Mouse (Mus musculus): ENCODE data around the gene Ifna4.
A peak's percentile ranks its signal among the peaks of the same experiment; 100 is the strongest.

Gene Ifna4

DNA sequence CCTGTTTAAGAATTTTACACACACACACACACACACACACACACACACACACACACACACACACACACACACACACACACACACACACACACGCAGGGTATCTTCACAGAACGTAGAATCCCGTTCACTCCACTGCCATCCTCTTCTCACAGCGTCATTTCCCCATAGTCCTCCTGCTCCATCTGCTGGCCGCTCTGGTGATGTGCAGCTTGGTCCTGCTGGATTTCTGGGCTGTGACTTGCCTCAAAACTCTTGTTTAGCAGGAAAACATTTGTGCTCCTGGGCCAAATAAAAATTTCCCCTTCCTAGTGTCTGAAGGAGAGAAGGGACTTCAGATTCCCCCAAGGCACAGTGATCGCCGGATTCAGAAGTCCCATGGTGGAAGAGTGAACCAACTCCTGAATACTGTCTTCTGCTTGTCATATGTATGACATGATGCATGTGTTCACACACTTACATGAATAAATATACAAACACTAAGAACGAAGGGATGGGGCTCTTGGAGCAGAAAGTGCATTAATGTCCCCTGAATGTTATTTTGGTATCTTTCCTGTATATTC, 25.8 kb downstream of the Ifna4 start:
- peak; percentile 58 to 72 for DNase-seq (ENCODE audit: low spot score in 2 of 2)

DNA sequence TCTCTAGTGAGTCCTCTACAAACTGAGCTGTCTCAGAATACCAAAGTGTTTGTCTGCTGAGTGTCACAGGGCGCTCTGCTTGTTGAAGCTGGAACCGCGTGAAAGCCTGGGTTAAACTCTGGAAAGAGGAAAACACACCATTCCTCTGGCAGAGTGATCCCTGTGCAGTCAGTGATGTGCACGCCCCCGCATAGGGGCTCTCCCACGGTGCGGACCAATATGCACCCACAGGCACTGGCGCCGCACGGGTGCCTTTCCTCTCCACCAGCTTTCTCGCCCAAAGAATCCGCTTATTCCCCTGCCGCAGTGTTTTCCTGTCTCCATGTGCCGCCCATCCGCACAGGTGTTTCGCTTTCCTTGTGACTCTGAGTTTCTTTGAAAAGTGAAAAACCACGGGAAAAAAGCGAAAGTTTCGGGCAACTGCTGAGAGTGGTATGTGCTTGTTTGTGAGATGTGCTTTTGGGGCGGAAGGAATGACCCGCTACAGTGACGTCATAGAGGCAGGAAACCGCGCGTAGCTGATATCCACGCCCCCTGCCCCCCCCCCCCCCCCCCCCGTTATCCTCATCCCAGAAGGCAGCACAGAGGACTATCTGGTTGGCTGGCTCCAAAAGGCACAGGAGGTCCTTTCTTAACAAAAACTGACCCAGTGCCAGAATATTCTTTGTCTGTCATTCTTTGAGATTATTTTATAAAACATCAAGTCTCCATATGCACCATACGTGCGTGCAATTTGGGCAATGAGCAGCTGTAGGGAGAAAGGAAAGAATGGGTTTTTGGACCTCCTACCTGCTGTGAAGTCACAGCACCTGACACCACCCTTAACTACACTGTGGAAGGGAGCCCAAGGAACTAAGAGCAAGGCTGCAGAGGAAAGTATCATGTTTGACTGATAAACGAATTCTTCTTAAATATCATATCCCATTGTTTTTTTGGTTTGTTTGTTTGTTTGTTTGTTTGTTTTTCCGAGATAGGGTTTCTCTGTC, 26.6 kb downstream of the Ifna4 start:
- DNase-seq (ENCODE audit: low spot score in 2 of 2): no peak

DNA sequence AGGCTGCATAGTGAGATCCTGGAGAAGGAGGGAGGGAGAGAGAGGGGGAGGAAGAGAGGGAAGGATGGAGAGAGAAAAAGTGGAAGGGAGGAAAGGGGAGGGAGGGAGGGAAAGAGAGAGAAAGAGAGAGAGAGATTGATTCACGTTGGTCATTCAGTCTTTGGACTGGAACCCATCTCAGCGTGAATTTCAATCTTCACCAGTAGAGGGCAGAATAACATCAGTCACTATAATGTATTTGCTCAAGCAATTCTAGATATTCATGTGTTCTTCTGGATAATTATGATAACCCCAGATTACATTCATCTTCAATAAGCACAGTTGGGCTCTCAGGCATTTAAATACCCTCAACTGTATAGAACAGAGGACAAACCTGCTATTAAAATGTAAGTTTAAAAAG, 31.0 kb downstream of the Ifna4 start:
- DNase-seq (ENCODE audit: low spot score in 2 of 2): no peak

DNA sequence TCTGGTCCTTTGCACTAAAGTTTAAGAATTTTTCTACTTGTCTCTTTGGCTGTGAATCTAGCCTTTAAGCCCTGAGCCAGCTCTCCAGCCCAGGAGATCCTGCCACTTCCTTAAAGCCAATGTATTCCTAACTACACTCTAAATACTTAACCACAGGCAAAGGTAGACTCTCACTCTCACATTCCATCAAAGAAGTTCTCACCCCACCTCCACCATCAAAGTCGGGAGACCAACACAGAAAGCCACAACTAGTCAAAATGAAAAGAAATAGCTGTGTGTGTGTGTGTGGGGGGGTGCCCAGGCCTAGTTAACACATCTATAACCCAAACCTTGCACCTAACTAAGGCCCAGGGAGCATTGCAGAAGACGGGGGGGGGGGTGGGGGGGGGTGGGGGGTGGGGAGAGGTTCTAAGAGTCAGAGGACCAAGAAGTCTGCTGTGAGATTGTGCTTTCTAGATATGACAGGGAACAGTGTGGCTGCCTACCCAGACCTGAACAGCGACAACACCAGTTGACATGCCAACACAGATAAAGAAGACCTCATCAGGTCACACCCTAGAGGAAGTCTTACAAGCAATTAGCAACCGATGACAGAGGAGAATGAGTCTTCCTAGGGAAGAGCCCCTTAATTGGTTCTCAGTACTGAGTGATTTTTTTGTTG, 33.9 kb downstream of the Ifna4 start:
- DNase-seq (ENCODE audit: low spot score in 2 of 2): no peak

DNA sequence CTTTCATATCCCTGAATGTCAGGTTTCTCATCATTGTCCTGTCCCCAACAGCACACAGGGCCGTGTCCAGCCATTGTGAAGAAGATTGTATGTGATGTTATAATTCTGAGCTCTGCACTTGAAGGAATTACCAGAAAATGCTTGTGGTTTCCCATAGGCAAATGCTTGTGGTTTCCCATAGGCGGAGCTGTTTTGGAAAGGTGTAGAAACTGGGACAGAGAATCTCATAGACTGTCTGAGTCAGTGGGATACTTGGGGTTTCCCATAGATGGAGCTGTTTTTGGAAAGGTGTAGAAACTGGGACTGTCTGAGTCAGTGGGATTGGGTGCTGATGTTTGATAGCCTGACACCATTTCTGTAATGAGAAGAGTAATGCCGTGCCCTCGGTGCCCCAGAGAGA, 34.9 kb downstream of the Ifna4 start:
- no peak for DNase-seq (ENCODE audit: low spot score in 2 of 2)

DNA sequence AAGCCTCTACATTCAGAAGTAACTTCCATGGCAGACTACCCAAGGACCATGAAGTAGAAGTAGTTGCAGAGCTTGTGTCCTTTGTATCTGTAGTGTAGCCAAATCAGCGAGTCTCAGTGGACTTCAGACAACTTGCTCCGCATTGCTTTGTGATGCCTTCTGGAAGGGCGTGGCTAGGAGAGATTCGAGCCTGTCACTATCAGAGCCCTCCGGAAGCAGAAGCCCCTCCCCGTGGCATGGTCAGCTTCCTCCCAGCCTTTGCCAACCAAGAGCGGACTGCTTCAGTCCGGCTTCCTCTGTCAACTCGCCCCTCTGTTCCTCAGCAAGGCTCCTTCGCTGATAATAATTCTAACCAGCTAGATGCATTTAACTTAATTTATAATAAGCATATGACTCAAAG, 36.6 kb downstream of the Ifna4 start:
- DNase-seq (ENCODE audit: low spot score in 2 of 2): no peak

DNA sequence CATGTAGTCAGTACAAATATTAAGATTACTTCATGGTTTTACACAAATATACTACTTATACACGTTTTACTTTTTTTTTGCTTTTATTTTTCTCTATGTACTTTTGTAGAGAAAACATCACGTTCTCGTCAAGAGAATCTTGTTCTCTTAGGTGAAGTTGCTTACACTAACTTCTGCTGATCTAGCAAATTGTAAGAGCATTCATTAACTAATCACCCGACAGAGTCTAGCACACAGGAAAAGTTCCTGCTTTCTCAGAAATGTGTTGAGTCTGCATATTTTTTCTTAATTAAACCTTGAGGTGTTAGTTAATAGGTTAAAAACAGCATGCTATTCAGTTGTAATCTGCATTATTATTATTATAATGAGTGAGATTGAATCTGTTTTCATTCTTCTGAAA, 37.1 kb downstream of the Ifna4 start:
- DNase-seq (ENCODE audit: low spot score in 2 of 2): no peak

DNA sequence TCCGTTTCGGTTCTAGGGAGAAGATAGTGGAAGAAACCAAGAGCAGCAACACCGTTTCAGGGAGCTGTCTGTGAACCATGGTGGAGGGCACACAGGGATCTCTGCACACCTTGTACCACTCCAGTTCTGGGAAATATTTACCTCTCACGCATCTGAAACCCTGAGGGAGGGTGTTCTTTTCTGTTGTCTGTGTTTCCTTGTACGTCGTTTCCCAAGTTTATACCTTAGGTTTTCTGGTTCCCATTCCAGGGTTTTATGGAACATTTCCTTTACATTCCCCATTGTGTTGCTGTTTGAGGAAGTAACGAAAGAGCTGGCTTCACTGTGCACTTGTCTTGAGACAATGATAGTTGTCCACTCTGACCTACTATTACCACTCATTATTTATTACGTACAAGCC, 38.4 kb downstream of the Ifna4 start, which contains the start of gene Ifne:
Gene Ifne, minus strand, starts transcription at position 101 of the 400 bp plus-strand sequence.
- no peak for DNase-seq (ENCODE audit: low spot score in 2 of 2)

DNA sequence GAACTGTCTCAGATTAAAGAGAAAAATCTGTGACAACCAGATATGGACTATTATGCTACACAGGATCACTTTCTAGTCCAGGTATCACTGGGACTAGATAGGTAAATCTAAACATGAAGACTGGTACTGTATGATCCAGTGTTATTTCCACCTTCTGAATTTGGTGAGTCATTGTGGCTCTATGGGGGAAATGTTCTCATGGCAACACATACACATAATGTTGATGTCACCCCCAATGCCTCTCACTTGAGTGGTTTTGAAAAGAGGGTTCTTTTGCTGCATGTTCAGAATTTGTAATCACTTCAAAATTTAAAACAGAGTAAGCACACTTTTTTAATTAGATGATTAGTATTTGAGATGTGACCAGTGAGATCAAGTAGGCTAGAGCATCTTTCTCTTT, 46.6 kb downstream of the Ifna4 start:
- DNase-seq (ENCODE audit: low spot score in 2 of 2): no peak
